Mouse (Mus musculus) spleen, postnatal 10 days (tissue): ENCODE results near the gene Mup21.
"Not testable (repeated sequence)": the region's sequence is repeated elsewhere in the genome, so short reads cannot be mapped to it uniquely, and the experiment has no call there.

Experiments
- DNase-seq, 2 experiments: peaks; one replicate each; pipeline ENCODE4 v3.0.0; 2021 to 2022; ENCODE audit warnings: low spot score in 2 of 2

The Mup21 gene

DNA sequence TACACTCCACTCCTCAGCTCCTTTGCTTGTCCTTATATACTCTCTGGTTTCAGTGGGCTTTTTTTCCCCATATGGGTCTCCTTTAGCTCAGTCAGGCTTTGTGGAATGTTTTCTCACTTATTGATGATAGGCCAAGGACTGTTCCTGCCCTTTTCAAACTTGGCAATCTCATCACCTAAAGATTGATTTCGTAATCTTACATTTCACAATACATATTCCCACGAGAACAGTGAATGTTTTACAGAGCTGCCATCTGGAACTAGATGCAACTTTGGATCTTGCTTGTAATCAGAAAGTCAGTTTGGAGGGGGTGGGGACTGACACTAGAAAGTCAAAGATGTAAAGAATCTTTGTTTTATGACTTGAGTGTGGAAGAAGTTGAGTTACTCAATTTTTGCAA lies at the start of gene Mup21:
Mup21 (minus strand) TSS at position 53 of the 400 bp plus-strand sequence.
- DNase-seq: no peak

DNA sequence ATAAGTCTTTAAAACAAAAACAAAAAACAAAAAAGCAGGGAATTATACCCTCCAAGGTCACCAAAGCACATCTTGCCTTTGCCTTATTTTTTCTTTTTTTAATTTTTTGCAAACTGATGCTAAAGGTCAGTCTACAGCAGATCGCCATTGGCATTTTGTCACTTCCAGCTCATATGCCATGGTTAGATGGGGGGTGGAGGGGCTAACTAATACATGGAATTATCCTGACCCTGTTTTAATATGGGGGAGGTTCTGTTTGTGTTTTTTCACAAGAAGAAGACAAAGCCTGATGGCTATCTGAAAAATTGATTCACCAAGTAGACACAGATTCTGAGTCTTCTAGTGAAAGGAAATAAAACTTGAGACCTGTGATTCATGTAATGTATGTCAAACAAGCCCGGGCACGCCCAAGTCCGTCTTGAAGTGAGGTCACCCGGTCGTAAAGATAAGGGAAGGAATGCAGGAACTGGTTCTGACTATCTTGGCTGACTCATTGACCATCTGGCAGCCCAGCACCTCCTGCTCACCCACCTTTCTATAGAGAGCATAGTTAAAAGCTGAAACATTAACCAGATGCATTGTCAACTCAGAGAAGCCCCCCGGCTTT lies 49.4 kb upstream of the Mup21 start:
- no peak for DNase-seq

DNA sequence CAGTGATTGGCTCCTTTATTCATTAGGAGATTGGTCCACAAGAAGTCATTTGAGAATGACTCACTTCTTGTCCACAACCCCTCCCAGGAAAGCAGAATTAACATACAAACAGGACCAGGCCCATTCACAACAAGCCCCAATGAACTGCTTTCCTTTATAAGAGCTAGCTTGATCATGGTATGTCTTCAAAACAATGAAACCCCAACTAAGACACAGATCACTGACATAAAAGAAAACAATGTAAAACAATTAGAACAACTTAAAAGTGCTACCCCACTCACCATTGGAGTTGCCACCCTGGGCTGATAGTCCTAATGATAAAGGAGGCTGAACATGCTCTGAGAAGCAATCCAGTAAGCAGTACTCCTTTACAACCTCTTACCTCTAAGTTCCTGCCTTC lies 38.1 kb upstream of the Mup21 start:
- no peak for DNase-seq

DNA sequence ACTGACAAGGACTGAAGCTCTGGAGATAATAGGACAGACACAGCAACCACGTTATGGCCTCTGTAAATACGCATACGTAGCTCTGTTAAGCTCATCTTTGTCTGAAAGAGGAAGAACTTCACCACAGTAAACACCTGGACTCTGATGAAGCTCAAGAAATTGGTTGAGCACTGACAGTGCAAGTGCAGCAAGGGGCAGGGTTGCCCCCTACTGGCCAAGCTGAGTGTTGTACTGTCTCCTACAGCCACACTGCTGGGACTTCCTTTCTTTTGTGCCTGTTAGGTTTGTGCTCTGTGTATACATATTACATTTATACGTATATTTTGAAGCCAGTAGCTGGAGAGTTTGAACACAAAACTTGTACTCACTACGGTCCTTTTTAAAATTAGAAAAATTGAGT lies 26.6 kb upstream of the Mup21 start:
- peak in 1 of 2 experiments; percentile 28 for DNase-seq

- DNase-seq: no peak
These were observed 23.8 kb upstream of the Mup21 start for GRCm38 (mm10) chr4:62174471-62174870.

- not testable (repeated sequence) for DNase-seq
These were observed 17.0 kb upstream of the Mup21 start for GRCm38 (mm10) chr4:62167636-62168035.

GRCm38 (mm10) chr4:62158401-62158800 lies 7.7 kb upstream of the Mup21 start:
- no peak for DNase-seq

DNA sequence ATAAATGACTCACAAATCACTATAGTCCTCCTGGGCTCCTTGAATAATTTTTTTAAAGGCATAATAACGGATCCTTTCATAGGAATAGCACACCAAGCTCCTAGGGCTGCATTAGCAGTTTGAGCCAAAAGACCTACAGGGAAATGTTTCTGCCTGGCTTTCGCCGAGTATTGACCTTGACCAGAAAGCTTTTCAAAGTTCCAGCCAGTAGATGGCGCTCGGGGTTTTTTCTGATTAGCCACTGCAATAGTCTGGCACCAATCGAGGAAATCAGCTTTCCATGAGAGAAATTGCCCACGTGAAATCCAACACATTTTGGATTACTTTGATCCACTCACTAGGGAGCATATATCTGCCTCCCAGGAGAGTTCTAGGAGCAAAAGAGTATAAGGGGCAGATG lies 17.0 kb downstream of the Mup21 start:
- DNase-seq: peak in 1 of 2 experiments; percentile 25

DNA sequence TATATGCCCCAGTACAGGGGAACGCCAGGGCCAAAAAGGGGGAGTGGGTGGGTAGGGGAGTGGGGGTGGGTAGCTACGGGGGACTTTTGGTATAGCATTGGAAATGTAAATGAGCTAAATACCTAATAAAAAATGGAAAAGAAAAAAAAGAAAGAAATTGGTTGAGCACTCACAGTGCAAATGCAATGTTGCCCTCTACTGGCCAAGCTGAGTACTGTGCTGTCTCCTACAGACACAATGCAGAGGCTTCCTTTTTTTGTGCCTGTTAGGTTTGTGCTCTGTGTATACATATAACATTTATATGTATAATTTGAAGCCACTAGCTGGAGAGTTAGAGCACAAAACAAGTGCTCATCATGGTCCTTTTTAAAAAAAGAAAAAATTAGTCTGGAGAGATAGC lies 47.3 kb downstream of the Mup21 start:
- peak in 1 of 2 experiments; percentile 23 for DNase-seq
